In the genomic region with DNA sequence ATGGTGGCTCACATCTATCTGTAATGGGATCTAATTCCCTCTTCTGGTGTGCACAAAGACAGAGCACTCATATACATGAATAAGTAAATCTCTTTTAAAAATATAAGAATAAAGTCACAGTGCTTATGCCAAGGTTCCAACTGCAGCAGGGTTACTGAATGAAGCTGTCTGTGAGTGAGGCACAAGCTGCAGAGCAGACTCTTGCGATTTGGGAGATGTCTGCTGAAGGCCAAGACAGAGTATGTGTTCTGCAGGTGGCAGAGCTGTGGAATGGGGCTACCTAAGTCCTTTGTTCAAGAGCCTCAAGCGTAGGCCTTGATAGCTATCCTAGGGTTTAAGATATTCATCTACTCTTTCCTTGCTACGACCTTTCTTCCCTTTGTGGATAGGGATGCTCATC, we compare ENCODE assay signal across 30 mouse cellular contexts. TPM values are rescaled to one million over a fixed set of nuclear protein-coding genes. Genes with fewer than 3 reads are reported as not detected.
"Had no signal": no experiment of that assay in that cellular context is flagged by ENCODE, and none has a peak within 500 bp of the region (broad histone marks: within the 10 kb centered on the region; RNA-seq: fewer than 3 reads in every experiment).

No protein-coding gene starts in this region.

- H3K9me3 ChIP-seq: embryonic facial prominence, embryonic 10.5 days; embryonic facial prominence, embryonic 12.5 days; embryonic facial prominence, embryonic 13.5 days; embryonic facial prominence, embryonic 15.5 days; forebrain, embryonic 10.5 days; forebrain, embryonic 12.5 days; forebrain, embryonic 13.5 days; forebrain, embryonic 15.5 days had no signal

- H3K27me3 ChIP-seq: embryonic facial prominence, embryonic 12.5 days; embryonic facial prominence, embryonic 13.5 days; embryonic facial prominence, embryonic 15.5 days; forebrain, embryonic 12.5 days; forebrain, embryonic 13.5 days; forebrain, embryonic 15.5 days had no signal

- H3K27ac ChIP-seq: embryonic facial prominence, embryonic 10.5 days; embryonic facial prominence, embryonic 12.5 days; embryonic facial prominence, embryonic 13.5 days; embryonic facial prominence, embryonic 15.5 days; forebrain, embryonic 10.5 days; forebrain, embryonic 12.5 days; forebrain, embryonic 13.5 days; forebrain, embryonic 15.5 days; gastrocnemius, adult 2 months; heart, adult 2 months had no signal

- H3K4me3 ChIP-seq: embryonic facial prominence, embryonic 10.5 days; embryonic facial prominence, embryonic 12.5 days; embryonic facial prominence, embryonic 13.5 days; embryonic facial prominence, embryonic 15.5 days; erythroblast, embryonic 14.5 days; forebrain, embryonic 10.5 days; forebrain, embryonic 12.5 days; forebrain, embryonic 13.5 days; forebrain, embryonic 15.5 days; gastrocnemius, adult 2 months; heart, adult 2 months had no signal

- ATAC-seq: forebrain, embryonic 13.5 days; forebrain, embryonic 14.5 days; forebrain, embryonic 15.5 days; forebrain, embryonic 16.5 days; forebrain, postnatal 0 days had no signal

- DNase-seq: cerebellum, adult 2 months; cerebellum, adult 8-10 months; cerebellum, adult 9-10 months; cerebellum, adult 9-11 months; cerebellum, postnatal 10 days; cerebellum, postnatal 14 days; cerebellum, postnatal 25 days; cerebellum, postnatal 36 days; embryo, embryonic 11 days; forebrain, postnatal 0 days; gastrocnemius, adult 2 months; gastrocnemius, postnatal 10 days; gastrocnemius, postnatal 14 days; gastrocnemius, postnatal 25 days; gastrocnemius, postnatal 36 days; heart, adult 18-20 months; heart, adult 2 months had no signal

- H3K4me2 ChIP-seq: embryonic facial prominence, embryonic 12.5 days; embryonic facial prominence, embryonic 13.5 days; embryonic facial prominence, embryonic 15.5 days; forebrain, embryonic 12.5 days; forebrain, embryonic 13.5 days; forebrain, embryonic 15.5 days had no signal

- H3K9ac ChIP-seq: embryonic facial prominence, embryonic 12.5 days; embryonic facial prominence, embryonic 13.5 days; embryonic facial prominence, embryonic 15.5 days; forebrain, embryonic 12.5 days; forebrain, embryonic 13.5 days; forebrain, embryonic 15.5 days; forebrain, postnatal 0 days had no signal

RNA-seq across cellular contexts. Expression of a gene that starts 23.9 kb away (rescaled TPM):
- polyA plus RNA-seq: embryonic facial prominence, embryonic 10.5 days; embryonic facial prominence, embryonic 11.5 days; embryonic facial prominence, embryonic 12.5 days; embryonic facial prominence, embryonic 13.5 days; erythroblast, embryonic 14.5 days; forebrain, embryonic 10.5 days; forebrain, embryonic 11.5 days; forebrain, embryonic 12.5 days; forebrain, embryonic 13.5 days; forebrain, embryonic 14.5 days; forebrain, embryonic 15.5 days; forebrain, embryonic 16.5 days; forebrain, postnatal 0 days had no signal
